Mouse (Mus musculus): Measurements from ENCODE around the gene Fnbp1l.

The Fnbp1l gene

DNA sequence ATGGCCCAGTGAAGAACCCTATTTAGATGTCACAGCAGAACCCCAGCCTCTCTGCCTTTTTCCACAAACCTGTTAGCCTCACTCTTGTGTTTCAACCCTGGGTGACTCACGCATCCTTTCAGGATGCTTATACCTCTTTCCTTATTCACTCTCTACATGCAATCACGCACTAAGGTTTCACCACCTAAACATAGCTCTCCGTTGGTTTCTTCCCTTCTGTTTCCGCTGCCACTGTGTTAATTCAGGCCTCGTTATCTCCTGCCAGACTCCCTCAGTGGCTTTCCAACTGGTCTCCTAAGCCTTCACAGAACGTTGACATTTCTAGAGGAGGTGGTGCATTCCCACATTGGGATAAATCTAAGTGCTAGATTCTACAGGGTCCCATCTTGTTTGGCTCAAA is 128.9 kb downstream of the Fnbp1l start:
- no peak for DNase-seq

All from lung, postnatal 14 days (tissue).